Mouse (Mus musculus) olfactory bulb, adult 2 months (tissue): ENCODE measurements around the gene Tmem231.

Experiments used
- CTCF ChIP-seq: fragments of 200-500 bp; IDR thresholded peaks from 2 replicates; pipeline ENCODE4 v1.5.1; 2012; ENCODE audit warnings: low read depth, mild to moderate bottlenecking, low read length, moderate library complexity; ENCODE audit not compliant: insufficient read depth
- POLR2A ChIP-seq: fragments of 200-500 bp; IDR thresholded peaks from 2 replicates; pipeline ENCODE4 v1.6.1; 2012; ENCODE audit warnings: mild to moderate bottlenecking, low read depth, low read length, moderate library complexity; ENCODE audit not compliant: insufficient read depth

- TF ChIP-seq CTCF: no peak
- TF ChIP-seq POLR2A: no peak
Measured at GRCm38 (mm10) chr8:111962589-111962988, 28.9 kb upstream of the Tmem231 start.
